Mouse (Mus musculus) kidney, adult 2 months (tissue): Measurements from ENCODE around the gene Pcp4l1.

Source experiments
- CTCF ChIP-seq: fragments of 200-500 bp; conservative IDR thresholded peaks from 2 replicates; pipeline ENCODE4 v1.5.1; 2011; ENCODE audit warnings: low read depth, mild to moderate bottlenecking, control low read depth, low read length, moderate library complexity, mixed read lengths; ENCODE audit not compliant: insufficient read depth, insufficient read length
- POLR2A ChIP-seq: fragments of 200-500 bp; IDR thresholded peaks from one replicate; pipeline ENCODE4 v1.6.1; 2011; ENCODE audit warnings: low read depth, low read length, control low read depth

DNA sequence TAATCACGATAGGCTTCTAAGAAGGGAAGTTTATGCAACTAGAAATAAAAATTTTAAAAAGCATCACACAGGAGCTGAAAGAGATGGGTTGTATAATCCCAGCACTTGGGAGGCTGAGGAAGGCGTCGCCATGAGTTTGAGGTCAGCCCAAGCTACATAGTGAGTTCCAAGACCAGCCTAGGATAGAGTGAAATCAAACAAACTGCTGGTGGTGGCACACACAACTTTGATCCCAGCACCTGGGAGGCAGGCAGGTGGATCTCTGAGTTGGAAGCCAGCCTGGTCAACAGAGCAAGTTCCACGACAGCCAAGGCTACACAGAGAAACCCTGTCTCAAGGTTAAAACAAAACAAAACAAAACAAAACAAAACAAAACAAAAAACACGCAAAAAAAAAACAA, 36.3 kb upstream of the Pcp4l1 start:
- TF ChIP-seq CTCF (no peak), POLR2A (no peak)
